Comparison of ENCODE assay signal across 11 mouse cellular contexts in the genomic region with DNA sequence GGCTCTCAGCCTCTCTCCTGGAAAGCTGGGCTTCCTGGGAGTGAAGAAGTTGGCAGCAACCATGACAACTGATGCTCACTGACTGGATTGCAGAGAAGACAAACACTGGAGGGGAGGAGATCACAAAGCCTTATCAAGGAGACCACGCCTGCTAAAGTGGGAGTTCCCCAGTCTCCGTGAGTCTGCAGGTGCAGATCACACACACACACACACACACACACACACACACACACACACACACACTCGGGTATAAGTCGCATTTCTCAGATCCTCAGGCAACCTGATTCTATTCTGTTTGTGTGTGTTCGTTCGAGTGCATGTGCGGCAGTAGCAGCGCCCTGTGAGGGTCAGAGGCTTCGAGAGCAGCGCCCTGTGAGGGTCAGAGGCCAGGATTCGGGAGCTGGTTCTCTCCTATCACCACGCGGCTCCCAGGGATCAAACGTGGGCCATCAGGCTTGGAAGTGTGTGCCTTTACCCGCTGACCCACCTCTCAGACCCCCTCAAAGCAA. TPM values are rescaled to one million over a fixed set of nuclear protein-coding genes. Genes with fewer than 3 reads are reported as not detected.
DNase-seq lines count a peak whose midpoint lies in the region; ATAC-seq and TF ChIP-seq lines count a peak whose summit lies in the region.
"Had no signal": no experiment of that assay in that cellular context is flagged by ENCODE, and none has a peak within 500 bp of the region (broad histone marks: within the 10 kb centered on the region; RNA-seq: fewer than 3 reads in every experiment).

No protein-coding gene starts in this region.

- ATAC-seq in hindbrain, embryonic 13.5 days (ENCODE audit: low FRiP score), result no peak
- 0 out of 2 replicates have a peak, but pooled peaks have one; percentile 13 for ATAC-seq in liver, embryonic 14.5 days (ENCODE audit: insufficient read depth)
- no peak for ATAC-seq in neural tube, embryonic 15.5 days (ENCODE audit: low FRiP score)
- no peak for ATAC-seq in erythroid progenitor cell, adult 5-6 weeks (replicated peaks; ENCODE audit: low FRiP score, poor library complexity, severe bottlenecking)
- ATAC-seq: Patski had no signal

- no peaks in the 10 kb centered on the region; the same call in 1 of the 2 replicates for H3K27me3 ChIP-seq in hindbrain, embryonic 10.5 days (ENCODE audit: insufficient read depth, poor library complexity, severe bottlenecking)
- H3K27me3 ChIP-seq in hindbrain, embryonic 13.5 days, result no peaks in the 10 kb centered on the region
- no peaks in the 10 kb centered on the region for H3K27me3 ChIP-seq in liver, embryonic 14.5 days (ENCODE audit: control insufficient read depth, insufficient read depth, low read length)
- no peaks in the 10 kb centered on the region for H3K27me3 ChIP-seq in neural tube, embryonic 15.5 days (replicated peaks)
- H3K27me3 ChIP-seq: Patski had no signal

- H3K36me3 ChIP-seq in hindbrain, embryonic 10.5 days, result no peaks in the 10 kb centered on the region
- H3K36me3 ChIP-seq in hindbrain, embryonic 13.5 days, result no peaks in the 10 kb centered on the region
- H3K36me3 ChIP-seq in liver, embryonic 14.5 days (replicated peaks; ENCODE audit: control insufficient read depth, insufficient read depth, low read depth), result no peaks in the 10 kb centered on the region
- no peaks in the 10 kb centered on the region for H3K36me3 ChIP-seq in neural tube, embryonic 15.5 days

- peak; percentile 47 for DNase-seq in hindbrain, embryonic 10.5 days (ENCODE audit: low spot score)
- peak; percentile 63 for DNase-seq in embryo, embryonic 10 days (ENCODE audit: low spot score)
- no peak for DNase-seq in liver, embryonic 14.5 days (ENCODE audit: low read depth in 3 of 3, low spot score in 3 of 3)
- no peak for DNase-seq in frontal cortex, adult 2 months (ENCODE audit: extremely low spot score in 1 of 2, low spot score in 1 of 2)
- DNase-seq in cerebellum, adult 9-10 months, result no peak
- DNase-seq: cerebellum, adult 9-11 months; left cerebral cortex, postnatal 4 days had no signal

- WGBS in hindbrain, embryonic 10.5 days, result 18% methylated on average over 15 of the region's 15 CpGs
- WGBS in hindbrain, embryonic 13.5 days, result 26% methylated on average over 15 of the region's 15 CpGs
- 43% methylated on average over 15 of the region's 15 CpGs for WGBS in liver, embryonic 14.5 days (ENCODE audit: insufficient replicate concordance)
- 26% methylated on average over 15 of the region's 15 CpGs for WGBS in neural tube, embryonic 15.5 days

- H3K9me3 ChIP-seq in hindbrain, embryonic 10.5 days, result no peaks in the 10 kb centered on the region
- H3K9me3 ChIP-seq in hindbrain, embryonic 13.5 days, result no peaks in the 10 kb centered on the region
- no peaks in the 10 kb centered on the region for H3K9me3 ChIP-seq in liver, embryonic 14.5 days (ENCODE audit: control insufficient read depth, low read length)
- H3K9me3 ChIP-seq in neural tube, embryonic 15.5 days (replicated peaks), result no peaks in the 10 kb centered on the region

- H3K4me3 ChIP-seq in hindbrain, embryonic 10.5 days, result peak overlapping the region; percentile 18; the same call in 1 of the 2 replicates
- H3K4me3 ChIP-seq in hindbrain, embryonic 13.5 days, result no peak overlapping the region
- no peak overlapping the region for H3K4me3 ChIP-seq in liver, embryonic 14.5 days (ENCODE audit: insufficient read depth in 1 of 2, low read depth in 2 of 2, low read length in 2 of 2)
- H3K4me3 ChIP-seq in neural tube, embryonic 15.5 days (replicated peaks), result no peak overlapping the region

- TF ChIP-seq CTCF in liver, embryonic 14.5 days (IDR thresholded peaks at IDR 0.05; ENCODE audit: low read depth), result no peak

- peaks cover 34% of the 10 kb centered on the region for H3K4me1 ChIP-seq in hindbrain, embryonic 10.5 days (replicated peaks)
- H3K4me1 ChIP-seq in hindbrain, embryonic 13.5 days (replicated peaks), result peaks cover 9% of the 10 kb centered on the region; the same call in 1 of the 2 replicates
- peaks cover 0 to 4% of the 10 kb centered on the region in 2 experiments; a peak in 1 of 4 replicates for H3K4me1 ChIP-seq in liver, embryonic 14.5 days (replicated peaks; ENCODE audit: control insufficient read depth in 2 of 2, insufficient read depth in 2 of 2, low read length in 1 of 2)
- H3K4me1 ChIP-seq in neural tube, embryonic 15.5 days, result peaks cover 10% of the 10 kb centered on the region

- H3K27ac ChIP-seq in hindbrain, embryonic 10.5 days, result peak overlapping the region; percentile 20; the same call in 1 of the 2 replicates
- no peak overlapping the region for H3K27ac ChIP-seq in hindbrain, embryonic 13.5 days
- no peak overlapping the region for H3K27ac ChIP-seq in liver, embryonic 14.5 days
- H3K27ac ChIP-seq in neural tube, embryonic 15.5 days (replicated peaks), result no peak overlapping the region

- H3K4me2 ChIP-seq in hindbrain, embryonic 13.5 days, result no peak overlapping the region
- no peak overlapping the region for H3K4me2 ChIP-seq in liver, embryonic 14.5 days (ENCODE audit: low read depth)
- H3K4me2 ChIP-seq in neural tube, embryonic 15.5 days, result peak overlapping the region; percentile 17; the same call in 1 of the 2 replicates

- no peak overlapping the region for H3K9ac ChIP-seq in hindbrain, embryonic 13.5 days
- H3K9ac ChIP-seq in liver, embryonic 14.5 days (replicated peaks), result no peak overlapping the region
- H3K9ac ChIP-seq in neural tube, embryonic 15.5 days (replicated peaks), result no peak overlapping the region

- TF ChIP-seq EP300 in liver, embryonic 14.5 days (IDR thresholded peaks at IDR 0.05; ENCODE audit: low read depth), result no peak

RNA-seq across cellular contexts. Expression of gene Ppp1cb, which starts 36.5 kb away (rescaled TPM):
- 148 and 198 TPM in 2 replicates for polyA plus RNA-seq in hindbrain, embryonic 10.5 days (2016; fragmentation: Nextera tagmentation; extraction: Ambion mirVana)
- polyA plus RNA-seq in hindbrain, embryonic 13.5 days (2015; fragmentation: Nextera tagmentation; extraction: Ambion mirVana), result 205 and 207 TPM in 2 replicates
- polyA plus RNA-seq in liver, embryonic 14.5 days (2012; rRNA removed), result 55.3 and 92.1 TPM in 2 replicates
- polyA plus RNA-seq in liver, embryonic 14.5 days (2014; fragmentation: Nextera tagmentation; extraction: Ambion mirVana), result 135 and 142 TPM in 2 replicates
- 198 and 203 TPM in 2 replicates for polyA plus RNA-seq in neural tube, embryonic 15.5 days (2015; fragmentation: Nextera tagmentation; extraction: Ambion mirVana)
- 194 and 207 TPM in 2 replicates for total RNA-seq in erythroid progenitor cell, adult 5-6 weeks (2015; ENCODE audit: low replicate concordance)
- total RNA-seq in erythroid progenitor cell, adult 5-6 weeks (2017; ENCODE audit: low replicate concordance), result 395 and 426 TPM in 2 replicates
- 254 and 257 TPM in 2 replicates for polyA plus RNA-seq in frontal cortex, adult 2 months (2012; rRNA removed)

Comparison
In these comparisons a context has a peak if more than half of its experiments do, and no peak if none do; other contexts are left out.
1. DNase-seq: peak in hindbrain, embryonic 10.5 days (single experiment) and embryo, embryonic 10 days (single experiment); none in liver, embryonic 14.5 days (0 of 3), frontal cortex, adult 2 months (0 of 2) and cerebellum, adult 9-10 months (single experiment).